Mouse (Mus musculus): Measurements from ENCODE around the gene Atf7ip2.

The Atf7ip2 gene

GRCm38 (mm10) chr16:10297696-10298644, 105.5 kb downstream of the Atf7ip2 start:
- DNase-seq (ENCODE audit: low spot score): no peak

GRCm38 (mm10) chr16:10299637-10300036, 107.1 kb downstream of the Atf7ip2 start:
- no peak for DNase-seq (ENCODE audit: low spot score)

GRCm38 (mm10) chr16:10300231-10301186, 108.0 kb downstream of the Atf7ip2 start:
- no peak for DNase-seq (ENCODE audit: low spot score)

Measured in ovary, postnatal 36 days (tissue).